Mouse (Mus musculus): ENCODE measurements around the gene Dscam.
"Not testable (repeated sequence)": the region's sequence is repeated elsewhere in the genome, so short reads cannot be mapped to it uniquely, and the experiment has no call there.

Dscam gene

GRCm38 (mm10) chr16:96884590-96884989 lies 286.0 kb downstream of the Dscam start:
- DNase-seq (ENCODE audit: low spot score), result not testable (repeated sequence)

GRCm38 (mm10) chr16:96877271-96877670 lies 293.3 kb downstream of the Dscam start:
- DNase-seq (ENCODE audit: low spot score), result no peak

- no peak for DNase-seq (ENCODE audit: low spot score)
These were observed 297.8 kb downstream of the Dscam start for GRCm38 (mm10) chr16:96872799-96873198.

GRCm38 (mm10) chr16:96857571-96857970 lies 313.0 kb downstream of the Dscam start:
- DNase-seq (ENCODE audit: low spot score), result no peak

GRCm38 (mm10) chr16:96855060-96855459 lies 315.5 kb downstream of the Dscam start:
- DNase-seq (ENCODE audit: low spot score), result no peak

- DNase-seq (ENCODE audit: low spot score), result no peak
These were observed 318.2 kb downstream of the Dscam start for GRCm38 (mm10) chr16:96852383-96852782.

GRCm38 (mm10) chr16:96848916-96849315 lies 321.6 kb downstream of the Dscam start:
- no peak for DNase-seq (ENCODE audit: low spot score)

- no peak for DNase-seq (ENCODE audit: low spot score)
These were observed 324.0 kb downstream of the Dscam start for GRCm38 (mm10) chr16:96846585-96846984.

- DNase-seq (ENCODE audit: low spot score), result no peak
These were observed 324.4 kb downstream of the Dscam start for GRCm38 (mm10) chr16:96846113-96846512.

- DNase-seq (ENCODE audit: low spot score), result no peak
These were observed 325.0 kb downstream of the Dscam start for GRCm38 (mm10) chr16:96845475-96846098.

- DNase-seq (ENCODE audit: low spot score), result no peak
These were observed 326.7 kb downstream of the Dscam start for GRCm38 (mm10) chr16:96843691-96844400.

- no peak for DNase-seq (ENCODE audit: low spot score)
These were observed 327.7 kb downstream of the Dscam start for GRCm38 (mm10) chr16:96842829-96843360.

GRCm38 (mm10) chr16:96819649-96820048 lies 350.9 kb downstream of the Dscam start:
- DNase-seq (ENCODE audit: low spot score), result peak; percentile 49

GRCm38 (mm10) chr16:96806298-96806697 lies 364.3 kb downstream of the Dscam start:
- no peak for DNase-seq (ENCODE audit: low spot score)

GRCm38 (mm10) chr16:96802636-96803035 lies 367.9 kb downstream of the Dscam start:
- DNase-seq (ENCODE audit: low spot score), result no peak

- no peak for DNase-seq (ENCODE audit: low spot score)
These were observed 368.8 kb downstream of the Dscam start for GRCm38 (mm10) chr16:96801650-96802237.

- DNase-seq (ENCODE audit: low spot score), result peak; percentile 15
These were observed 375.1 kb downstream of the Dscam start for GRCm38 (mm10) chr16:96795431-96795830.

GRCm38 (mm10) chr16:96791307-96791706 lies 379.2 kb downstream of the Dscam start:
- DNase-seq (ENCODE audit: low spot score), result no peak

GRCm38 (mm10) chr16:96788286-96788685 lies 382.3 kb downstream of the Dscam start:
- no peak for DNase-seq (ENCODE audit: low spot score)

- no peak for DNase-seq (ENCODE audit: low spot score)
These were observed 391.5 kb downstream of the Dscam start for GRCm38 (mm10) chr16:96779021-96779420.

- DNase-seq (ENCODE audit: low spot score), result no peak
These were observed 396.3 kb downstream of the Dscam start for GRCm38 (mm10) chr16:96774245-96774644.

- no peak for DNase-seq (ENCODE audit: low spot score)
These were observed 402.6 kb downstream of the Dscam start for GRCm38 (mm10) chr16:96767985-96768384.

- DNase-seq (ENCODE audit: low spot score), result no peak
These were observed 403.0 kb downstream of the Dscam start for GRCm38 (mm10) chr16:96767508-96767907.
